Mouse (Mus musculus): Measurements from ENCODE around the gene Esyt2.

DNA sequence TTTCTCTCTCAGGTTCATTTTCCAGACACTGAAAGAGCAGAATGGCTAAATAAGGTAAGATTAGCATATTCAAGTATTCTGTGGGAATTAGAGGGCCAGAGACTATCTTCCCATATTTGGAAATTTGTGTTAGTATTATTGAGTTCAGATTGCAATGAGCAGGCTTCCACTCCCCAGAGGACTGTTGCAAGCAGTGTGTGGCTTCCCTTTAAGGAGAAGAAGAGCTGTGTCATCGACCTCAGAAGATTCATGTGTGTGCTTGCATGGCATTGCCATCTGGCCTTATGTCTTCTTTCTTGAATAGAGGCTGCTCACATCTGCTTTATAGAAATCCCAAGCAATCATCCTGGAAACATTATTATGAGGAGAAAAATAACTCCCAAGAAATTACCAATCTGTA is 36.8 kb downstream of the Esyt2 start:
- TF ChIP-seq CTCF (IDR thresholded peaks at IDR 0.05) (no peak), EP300 (IDR thresholded peaks at IDR 0.05) (no peak)

All from lung, postnatal 0 days (tissue).